Mouse (Mus musculus) heart, adult 18-20 months (tissue): ENCODE data around the gene Irf2bpl. TPM values are rescaled to one million over a fixed set of nuclear protein-coding genes. Genes with fewer than 3 reads are reported as not detected.

Experiments
- DNase-seq, 2 experiments: peaks; one replicate each; pipeline ENCODE4 v3.0.0; 2021 to 2022; ENCODE audit warnings: mixed read lengths in 1 of 2
- long read RNA-seq, 2 experiments: library from polyadenylated mRNA; stranded (forward); transcript quantifications; one replicate each; pipeline ENCODE4 v2.0.0; 2021
- total RNA-seq, 2 experiments: library from RNA; stranded (reverse); gene quantifications; 2 replicates each; pipeline ENCODE4 v1.2.3; 2021

The Irf2bpl gene
- 10 to 100 TPM; 30.0 to 30.5 TPM for total RNA-seq
- long read RNA-seq, experiment 1, full-length matches to known transcripts, result 13 of 13 reads
- long read RNA-seq, experiment 1, partial matches to known transcripts, result 0 of 13 reads
- long read RNA-seq, experiment 1, other reads (novel, unspliced or antisense), result 0 of 13 reads
- long read RNA-seq, experiment 2, full-length matches to known transcripts, result 8 of 8 reads
- long read RNA-seq, experiment 2, partial matches to known transcripts, result 0 of 8 reads
- long read RNA-seq, experiment 2, other reads (novel, unspliced or antisense), result 0 of 8 reads

DNA sequence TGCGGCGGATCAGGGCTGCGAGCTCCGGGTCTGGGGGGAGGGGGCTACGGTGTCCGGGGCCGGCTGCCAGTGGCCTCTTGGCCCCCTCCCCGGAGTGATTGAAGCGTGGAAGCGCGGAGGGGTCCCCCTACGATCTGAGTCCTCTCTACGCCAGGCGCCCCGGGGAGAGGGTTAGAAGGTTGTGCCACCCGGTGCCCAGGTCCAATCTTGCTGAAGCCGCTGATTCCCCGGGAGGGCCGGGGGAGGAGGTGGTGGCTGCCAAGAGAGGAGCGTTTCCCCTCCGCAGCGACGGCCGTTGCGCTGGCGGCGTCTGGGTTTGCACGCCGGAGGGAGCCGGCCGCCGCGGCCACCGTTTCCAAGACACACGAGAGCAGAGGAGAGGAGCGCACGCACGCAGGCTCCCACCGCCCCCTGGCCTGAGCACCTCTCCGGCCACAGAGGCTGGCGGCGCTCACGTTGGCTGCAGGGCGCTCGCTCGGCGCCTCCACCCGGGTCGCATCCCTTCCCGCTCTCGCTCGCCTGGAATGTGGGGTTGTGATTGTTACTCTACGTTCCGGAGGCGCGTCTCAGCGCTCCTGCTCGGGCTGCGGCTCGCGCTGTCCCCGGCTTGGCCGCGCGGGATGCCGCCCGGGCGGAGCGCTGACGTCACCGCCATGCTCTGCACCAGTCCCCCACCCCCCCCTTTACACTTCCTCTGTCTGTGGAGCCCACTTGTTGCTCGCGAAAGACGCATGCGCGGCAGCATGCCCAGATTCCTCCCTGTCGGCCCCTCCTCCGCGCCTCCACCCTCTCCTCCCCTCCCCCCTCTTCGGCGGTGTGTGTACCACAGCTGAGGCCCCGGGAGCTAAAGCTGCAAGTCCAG lies at the start of gene Irf2bpl:
Irf2bpl (minus strand) TSS at position 602 of the 862 bp plus-strand sequence.
- peak; percentile 99 to 100 for DNase-seq

DNA sequence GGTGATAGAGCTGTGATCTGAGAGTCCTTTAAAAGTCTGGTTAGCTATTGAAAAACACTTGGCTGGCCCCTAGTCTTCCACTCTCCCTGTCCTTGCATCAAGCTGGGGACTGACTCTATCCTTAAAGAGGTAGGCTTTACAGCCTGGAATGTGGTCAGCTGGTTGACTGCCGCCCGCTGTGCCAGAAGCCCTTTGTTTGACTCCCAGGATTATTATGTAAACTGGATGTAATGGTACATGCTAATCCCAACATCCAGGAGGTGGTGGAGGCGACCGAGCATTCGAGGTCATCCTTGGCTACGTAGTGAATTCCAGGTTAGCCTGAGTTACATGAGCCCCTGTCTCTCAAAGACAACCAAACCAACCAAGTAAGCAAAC lies 48.0 kb upstream of the Irf2bpl start:
- DNase-seq, result peak; percentile 85 to 88

DNA sequence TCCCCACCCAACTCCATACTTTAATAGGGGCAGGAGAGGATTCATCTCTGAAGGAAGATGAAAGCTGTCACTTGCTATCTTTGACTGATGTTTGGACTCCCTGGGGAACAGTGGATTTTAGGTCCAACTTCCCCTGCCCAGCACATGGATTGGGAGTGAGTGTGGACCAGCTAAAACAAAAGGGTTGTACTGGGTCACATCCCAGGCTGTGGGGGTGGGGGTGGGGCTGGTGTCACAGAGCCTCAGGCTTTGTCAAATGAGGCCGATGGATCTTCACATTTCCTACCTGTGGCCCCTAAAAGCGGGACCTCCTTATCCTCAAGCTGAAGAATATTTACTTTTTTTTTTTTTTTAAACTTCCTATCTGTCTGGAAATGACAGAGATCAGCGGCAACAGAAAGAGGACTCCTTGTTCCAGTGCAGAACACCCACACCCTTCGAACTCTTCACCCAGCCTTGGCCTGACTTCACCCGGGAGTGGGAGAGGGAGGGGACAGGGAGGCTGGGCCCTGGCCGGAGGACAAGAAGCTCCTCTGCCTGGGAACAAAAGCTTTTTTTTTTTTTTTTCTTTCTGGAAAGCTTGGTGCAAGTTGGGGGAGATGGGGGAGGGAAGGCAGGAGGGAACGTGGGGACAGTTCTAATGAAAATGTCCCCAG lies 47.4 kb upstream of the Irf2bpl start:
- DNase-seq, result peak; percentile 92 to 97

DNA sequence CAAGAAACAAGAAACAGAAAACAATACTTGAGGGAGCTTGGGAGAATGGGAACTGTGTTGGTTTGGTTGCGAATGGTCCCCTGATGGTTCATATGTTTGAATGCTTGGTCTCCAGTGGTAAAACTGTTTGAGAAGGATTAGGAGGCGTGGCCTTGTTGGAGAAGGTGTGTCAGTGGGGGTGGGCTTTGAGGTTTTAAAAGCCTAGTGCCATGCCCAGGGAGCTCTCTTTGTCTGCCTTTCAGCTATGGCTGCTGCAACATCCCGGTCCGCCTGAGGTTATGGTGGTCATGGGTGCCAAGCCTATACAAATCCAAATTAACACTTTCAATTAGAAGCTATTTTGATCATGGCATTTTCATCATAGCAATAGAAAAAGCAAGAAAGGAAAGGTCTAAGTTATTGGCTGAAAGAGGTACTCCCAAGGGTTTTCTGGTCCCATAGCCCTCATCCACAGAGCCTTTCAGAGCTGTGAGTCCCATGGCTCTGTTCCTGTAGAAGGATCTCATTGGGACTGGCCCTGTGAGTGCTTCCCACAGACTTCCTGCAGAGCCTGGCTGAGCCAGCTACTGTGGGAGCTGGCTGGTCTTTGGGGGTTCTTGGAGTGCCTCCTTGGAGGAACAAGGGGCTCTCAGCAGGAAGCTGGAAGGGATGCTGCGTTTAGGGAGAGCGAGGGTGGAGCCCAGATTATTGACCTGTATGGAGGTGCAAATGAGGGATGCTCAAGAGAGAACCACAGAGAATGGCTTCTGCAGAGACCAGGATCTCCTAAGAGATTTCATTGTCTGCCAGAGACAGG lies 46.5 kb upstream of the Irf2bpl start:
- peak; percentile 60 to 67 for DNase-seq

DNA sequence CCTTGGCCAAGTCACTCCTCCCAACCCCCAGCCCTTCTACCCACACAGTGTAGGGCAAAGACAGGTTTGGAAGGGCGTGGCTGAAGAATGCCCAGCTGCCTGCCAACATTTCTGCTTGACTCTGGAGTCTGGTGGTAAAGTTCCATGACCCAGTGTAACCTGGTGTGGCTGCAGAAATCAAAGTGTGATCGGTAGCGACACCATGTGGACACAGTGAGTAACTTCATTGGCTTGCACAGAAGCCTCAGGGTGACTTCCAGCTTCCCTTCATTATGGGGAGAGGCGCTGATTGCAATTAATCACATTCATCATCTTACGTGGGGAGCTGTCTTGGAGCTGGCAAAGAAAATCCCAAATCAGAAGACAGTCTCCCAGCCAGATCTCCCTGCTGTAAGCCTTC lies 39.2 kb upstream of the Irf2bpl start:
- DNase-seq, result peak; percentile 89 to 93

DNA sequence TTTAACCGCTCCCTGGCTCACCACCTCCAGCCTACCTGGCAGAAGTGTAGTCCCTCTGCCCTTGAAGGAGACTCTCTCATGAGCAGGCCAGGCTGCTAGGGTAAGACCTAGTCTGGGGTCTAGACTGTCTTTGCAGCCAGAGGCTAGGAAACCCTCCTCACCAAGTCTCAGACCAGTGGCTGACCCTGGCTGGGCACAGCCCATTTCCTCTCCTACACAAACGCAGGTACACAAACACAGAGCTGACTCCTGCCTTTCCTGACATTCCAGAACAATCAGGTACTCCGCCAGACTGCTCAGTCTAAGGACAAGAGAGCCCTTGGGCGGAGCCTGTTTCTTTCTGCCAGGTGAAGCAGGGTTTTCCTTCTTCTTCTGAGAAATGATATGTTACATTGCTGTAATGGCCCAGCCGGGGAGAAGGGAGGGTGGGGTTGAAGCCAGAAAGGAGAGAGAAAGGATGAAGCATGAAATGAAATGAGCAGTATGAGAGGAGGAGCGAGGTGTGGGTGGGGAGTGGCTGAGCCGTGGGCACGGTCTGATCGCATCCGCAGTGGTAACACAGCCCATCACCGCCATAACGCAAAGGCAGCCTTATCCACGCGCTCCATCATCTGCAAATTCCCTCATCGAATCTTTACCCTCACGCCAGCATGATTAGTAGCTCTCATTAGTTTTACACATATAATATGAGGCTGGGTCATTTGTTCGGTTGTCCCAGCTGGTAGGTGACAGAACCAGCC lies 34.6 kb upstream of the Irf2bpl start:
- DNase-seq, result no peak

DNA sequence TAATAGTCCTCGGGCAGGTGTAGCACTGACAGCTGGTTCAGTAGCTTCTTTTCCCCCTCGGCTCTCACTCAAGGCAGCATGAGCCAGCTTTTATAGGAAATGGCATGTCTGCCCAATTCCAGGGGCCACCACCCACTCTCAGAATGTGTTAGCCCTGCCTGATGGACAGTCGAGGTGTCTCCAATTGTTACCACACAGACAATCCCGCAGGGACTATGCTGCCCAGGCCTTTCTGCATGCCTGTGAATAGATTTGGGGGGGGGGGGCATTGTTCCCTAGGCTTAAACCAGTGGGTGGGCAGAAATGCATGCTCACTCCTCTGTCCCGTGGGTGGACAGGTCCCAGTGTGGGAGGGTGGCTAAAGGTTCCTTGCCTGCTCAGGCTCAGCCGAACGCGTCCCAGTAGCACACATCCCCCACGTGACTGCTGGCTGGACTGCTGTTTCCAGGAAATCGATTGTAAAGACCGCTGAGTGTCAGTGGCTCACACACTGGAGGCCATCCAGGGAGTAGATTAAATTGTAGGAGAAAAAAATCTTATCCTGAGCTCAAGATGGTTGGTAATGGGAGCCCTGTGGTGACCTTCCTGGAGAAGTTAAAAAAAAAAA lies 33.9 kb upstream of the Irf2bpl start:
- peak; percentile 69 to 70 for DNase-seq

DNA sequence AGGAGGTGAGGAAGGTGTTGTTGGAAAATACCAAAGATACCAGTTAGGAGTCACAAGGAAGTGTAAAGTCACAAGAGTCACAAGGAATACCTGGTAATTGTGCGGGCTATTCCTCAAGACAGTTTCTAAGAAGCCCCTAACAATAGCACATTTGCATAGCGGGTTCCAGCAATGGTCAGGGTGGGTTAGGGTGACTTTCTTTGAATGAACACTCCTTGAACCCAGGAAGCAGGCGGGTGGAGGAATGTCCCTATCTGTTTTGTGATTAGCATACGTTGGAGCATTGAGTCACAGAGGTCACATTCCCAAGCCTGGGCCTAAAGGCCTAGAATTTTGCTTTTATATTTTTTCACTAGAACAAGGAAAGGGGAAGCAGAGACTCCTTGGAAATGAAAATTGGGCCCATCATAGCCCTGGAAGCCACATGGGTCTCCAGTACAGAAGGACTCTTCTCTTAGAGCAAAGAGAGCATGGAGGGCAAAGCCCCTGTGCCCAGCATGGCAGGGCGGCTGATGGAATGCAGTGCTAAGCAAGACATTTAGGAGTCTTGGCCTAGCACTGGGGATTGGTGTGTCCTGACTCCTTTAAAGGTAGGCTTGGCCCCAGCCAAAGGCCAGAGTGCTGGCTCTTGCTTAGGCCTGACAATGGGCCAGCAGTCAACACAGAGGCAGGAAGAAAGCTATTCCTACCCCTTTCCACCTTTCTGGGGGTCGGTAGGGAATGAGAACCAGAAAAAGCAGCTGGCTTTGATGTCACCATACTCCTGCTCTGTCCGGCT lies 32.4 kb upstream of the Irf2bpl start:
- no peak for DNase-seq

DNA sequence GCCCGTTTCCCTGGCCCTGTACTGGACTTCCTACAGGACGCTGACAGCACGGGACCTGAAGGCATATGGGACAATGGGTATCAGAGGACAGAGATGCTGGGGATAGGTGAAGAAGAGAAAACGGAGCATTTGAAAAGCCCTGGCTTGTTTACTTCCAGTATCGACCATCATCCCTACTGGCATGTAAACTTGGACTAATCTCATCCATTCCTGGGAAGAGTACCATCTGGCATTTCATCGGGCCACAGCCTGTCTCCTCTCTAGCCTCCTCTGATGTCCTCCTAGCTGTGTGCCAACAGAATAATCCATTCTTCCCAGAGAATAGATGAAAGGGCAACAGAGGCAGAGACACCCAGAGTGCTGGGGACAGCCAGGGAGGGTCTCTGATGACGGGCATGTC lies 31.0 kb upstream of the Irf2bpl start:
- DNase-seq, result no peak

DNA sequence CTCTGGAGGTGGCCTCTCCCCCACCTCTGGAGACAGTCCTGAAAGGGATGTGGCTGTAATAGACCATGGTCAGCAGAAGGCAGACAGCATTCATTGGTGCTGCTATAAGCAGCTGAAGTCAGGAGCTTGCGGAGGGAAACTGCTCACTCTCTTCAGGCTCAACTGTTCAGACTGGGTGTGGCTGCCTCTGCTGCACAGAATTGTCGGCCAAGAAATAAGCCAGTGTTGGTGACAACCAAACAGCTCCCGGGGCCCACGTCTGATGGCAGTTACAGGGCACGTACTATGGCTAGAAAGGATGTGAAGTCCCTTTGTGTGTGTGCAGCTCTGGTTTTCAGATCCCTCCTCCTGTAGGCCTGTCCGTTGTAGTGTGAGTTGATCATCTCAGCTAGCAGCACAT lies 30.2 kb upstream of the Irf2bpl start:
- DNase-seq, result peak in 1 of 2 experiments; percentile 33

DNA sequence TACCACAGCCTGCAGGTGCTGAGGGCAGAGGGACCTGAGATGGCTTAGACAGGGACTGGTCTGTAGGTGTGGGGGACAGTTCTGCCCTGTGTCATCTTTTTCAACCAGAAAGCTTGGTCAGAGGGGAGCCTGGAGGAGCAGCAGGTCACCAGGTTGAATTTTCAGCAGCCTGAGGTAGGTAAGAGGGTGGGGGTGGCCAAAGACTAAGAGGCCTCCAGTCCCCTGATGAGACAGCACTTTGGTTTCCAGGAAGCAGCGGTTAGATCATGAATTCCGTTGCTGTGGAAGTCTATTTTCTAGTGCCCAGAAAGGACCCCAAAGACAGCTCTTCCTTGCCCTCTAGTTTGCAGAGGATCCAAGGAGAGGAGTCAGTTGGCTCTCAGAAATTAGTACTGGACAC lies 29.8 kb upstream of the Irf2bpl start:
- peak in 1 of 2 experiments; percentile 12 for DNase-seq

DNA sequence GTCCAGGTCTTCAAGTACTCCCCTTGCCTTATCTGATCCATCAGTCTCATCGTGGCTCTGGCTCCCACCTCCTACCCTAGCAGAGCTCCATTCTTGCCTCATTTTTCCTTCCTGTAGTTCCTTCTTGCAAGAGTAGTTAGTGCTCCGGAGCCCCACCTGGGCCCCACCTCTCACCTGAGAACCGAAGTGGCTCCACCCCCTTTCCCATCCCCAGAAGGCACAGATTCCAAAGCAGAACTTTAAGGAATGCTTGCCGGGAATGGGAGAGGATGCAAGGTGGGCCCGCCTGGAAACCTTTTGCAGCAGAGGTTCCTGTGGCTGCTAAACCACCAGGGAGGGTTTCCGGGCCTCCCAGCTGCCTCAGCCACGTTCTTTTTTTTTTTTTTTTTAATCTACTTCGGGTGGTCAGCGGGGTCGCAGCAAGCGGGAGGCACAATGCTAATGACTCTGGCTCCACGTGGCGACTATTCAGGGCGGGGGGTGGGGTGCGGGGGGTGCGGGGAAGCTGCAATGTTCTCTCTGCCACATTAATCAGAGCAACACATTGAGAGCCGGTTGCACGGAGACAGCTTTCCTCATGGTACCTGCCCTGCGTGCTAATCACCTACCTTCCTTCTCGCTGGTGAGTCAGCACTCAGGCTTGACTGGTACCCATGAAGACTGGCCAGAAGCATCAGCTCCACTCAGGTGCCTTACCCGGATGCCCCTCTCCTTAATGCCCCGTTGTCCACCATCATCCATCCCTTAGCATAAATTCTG lies 27.9 kb upstream of the Irf2bpl start:
- DNase-seq, result peak in 1 of 2 experiments; percentile 13

DNA sequence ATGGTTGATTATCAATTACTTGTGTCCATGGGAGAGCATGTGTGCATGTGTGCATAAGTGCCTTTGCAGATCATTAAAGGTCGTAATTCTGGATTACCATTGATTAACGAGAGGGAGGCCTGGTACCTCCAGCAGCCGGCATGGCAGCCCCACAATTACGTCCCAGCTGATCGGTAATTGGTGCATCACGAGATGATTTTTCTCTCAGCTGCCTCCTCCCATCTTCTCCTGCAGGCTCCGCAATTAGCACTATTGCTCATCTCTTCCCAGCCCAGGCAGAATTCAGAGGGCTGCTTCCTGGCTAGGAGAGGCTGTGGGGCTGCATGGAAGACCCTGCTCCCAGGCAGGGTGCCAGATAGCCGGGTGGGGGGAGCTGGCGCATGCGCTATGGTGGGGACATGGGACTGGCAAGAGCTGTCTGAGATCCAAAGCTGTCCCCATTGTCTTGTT lies 26.9 kb upstream of the Irf2bpl start:
- no peak for DNase-seq

DNA sequence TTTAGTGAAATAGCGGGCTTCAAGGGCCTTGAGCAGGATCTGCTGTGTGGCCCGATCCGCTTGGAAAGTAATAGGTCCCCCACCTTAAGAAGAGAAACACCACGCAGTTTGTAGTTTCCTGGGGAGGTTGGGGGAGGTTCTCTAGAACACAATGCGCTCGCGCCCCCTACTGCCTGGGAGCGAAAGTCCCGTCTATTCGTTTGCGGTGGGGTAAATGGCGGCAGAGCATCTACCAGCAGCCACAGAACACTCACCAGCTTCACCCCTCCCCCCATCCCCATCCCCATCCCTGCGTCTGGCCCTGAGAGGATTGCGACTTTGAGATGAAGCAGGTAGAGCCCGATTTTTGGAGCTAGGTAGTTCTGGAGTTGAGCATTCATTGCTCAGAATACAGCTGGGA lies 21.8 kb upstream of the Irf2bpl start:
- DNase-seq, result peak; percentile 91 to 96

DNA sequence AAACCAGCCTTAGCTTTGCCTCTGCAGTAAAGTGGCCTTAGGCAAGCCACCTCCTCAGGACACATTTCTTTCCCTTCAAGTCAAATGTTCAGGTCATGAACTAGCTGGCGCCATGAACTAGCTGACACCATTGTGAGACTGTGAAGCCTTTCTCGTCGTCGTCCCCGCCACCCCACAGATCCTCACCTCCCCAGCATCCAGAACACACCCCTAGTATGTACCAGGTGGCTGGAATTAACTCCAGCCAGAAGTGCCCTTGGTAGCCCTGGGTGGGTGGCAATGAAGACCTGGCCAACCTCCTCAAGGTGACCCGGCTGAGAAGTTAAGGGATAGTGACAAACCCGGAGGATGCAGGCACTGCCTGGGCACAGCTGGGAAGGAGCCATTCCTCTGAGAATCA lies 21.3 kb upstream of the Irf2bpl start:
- no peak for DNase-seq

DNA sequence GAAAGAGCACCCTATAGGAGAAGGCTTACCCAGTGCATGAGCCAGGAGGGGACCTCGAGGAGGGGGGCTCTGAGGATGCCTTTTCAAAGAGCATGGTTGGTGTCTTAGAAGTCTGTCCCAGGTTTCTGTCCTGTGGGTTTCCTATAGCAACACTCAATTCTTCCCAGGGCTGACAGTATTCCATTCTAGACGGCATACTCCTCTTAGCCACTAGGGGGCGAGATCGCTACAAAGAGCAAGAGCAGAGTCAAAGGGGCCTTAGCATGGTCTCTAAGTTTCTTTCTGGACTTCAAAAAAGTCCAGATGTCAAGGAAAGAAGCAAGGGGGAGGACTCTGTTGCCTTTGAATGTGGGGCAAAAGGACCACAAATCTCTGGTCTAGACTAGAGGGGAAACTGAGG lies 20.6 kb upstream of the Irf2bpl start:
- peak; percentile 70 to 81 for DNase-seq

DNA sequence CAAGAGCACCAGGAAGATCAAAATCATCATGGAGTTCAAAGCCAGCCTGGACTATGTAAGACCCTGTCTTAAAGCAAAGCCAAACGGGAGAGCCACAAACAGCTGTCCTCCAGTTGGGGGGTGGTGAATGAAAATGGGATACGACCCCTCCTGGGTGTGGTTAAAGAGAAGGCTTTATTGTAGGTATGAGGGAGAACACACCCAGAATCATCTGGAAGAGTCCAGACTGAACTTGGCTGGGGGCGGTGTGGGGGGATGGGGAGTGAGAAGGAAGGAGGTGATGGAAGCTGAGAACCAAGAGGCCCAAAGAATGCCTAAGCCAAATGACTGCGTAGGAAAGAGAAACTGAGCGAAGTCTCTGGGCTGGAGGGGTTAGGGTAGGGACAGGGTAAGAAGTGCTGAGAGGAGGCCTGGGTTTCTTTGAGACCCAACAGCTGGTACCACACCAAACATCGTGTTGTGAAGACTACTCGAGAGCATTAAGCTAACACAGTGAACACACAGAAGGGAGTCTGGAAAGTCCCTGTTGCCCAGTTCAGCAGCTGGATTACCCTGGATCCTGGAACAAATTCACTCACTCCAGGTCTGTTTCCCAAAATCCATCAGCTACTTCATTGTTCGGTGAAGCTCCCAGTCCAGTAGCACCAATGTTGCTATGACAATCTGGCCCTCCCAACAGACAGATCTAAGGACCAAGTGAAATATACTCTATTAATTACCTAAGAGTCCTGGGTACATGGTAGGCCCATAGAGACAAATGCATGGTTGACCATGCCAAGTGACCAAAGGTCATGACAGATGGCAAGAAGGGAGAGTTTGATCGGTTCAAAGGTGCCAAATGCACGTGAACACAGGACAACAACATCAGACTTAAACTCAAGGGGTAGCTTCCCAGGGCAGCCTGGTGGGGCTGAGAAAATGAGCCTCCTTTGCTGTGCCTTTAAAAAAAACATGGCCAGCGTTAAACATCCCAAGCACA lies 19.5 kb upstream of the Irf2bpl start:
- peak in 1 of 2 experiments; percentile 30 for DNase-seq
